Mouse (Mus musculus) embryonic facial prominence, embryonic 11.5 days (tissue): ENCODE measurements around the gene Gga2. TPM values are rescaled to one million over a fixed set of nuclear protein-coding genes. Genes with fewer than 3 reads are reported as not detected.
A peak's percentile ranks its signal among the peaks of the same experiment; 100 is the strongest.

Experiments used
- ATAC-seq: fragments of 200-750 bp; cut with Nextera tagmentation; replicated peaks from 2 replicates; pipeline ENCODE4 v1.8.0; 2017; ENCODE audit warnings: low read depth; ENCODE audit not compliant: insufficient number of reproducible peaks, low FRiP score, low TSS enrichment
- DNase-seq: peaks from one replicate; pipeline ENCODE4 v3.0.0-alpha.2; 2015; ENCODE audit warnings: low spot score
- H3K27ac ChIP-seq: fragments of 300-500 bp; sonication (generic); replicated peaks from 2 replicates; pipeline ENCODE4 v1.5.1; 2014; ENCODE audit warnings: mild to moderate bottlenecking, low read depth, low read length, control low read depth
- H3K27me3 ChIP-seq: fragments of 300-500 bp; sonication (generic); 2 replicates; pipeline ENCODE4 v1.6.1; 2014; ENCODE audit warnings: mild to moderate bottlenecking, low read length, moderate library complexity, mixed read lengths; ENCODE audit not compliant: control insufficient read depth, insufficient read depth
- H3K36me3 ChIP-seq: fragments of 300-500 bp; sonication (generic); replicated peaks from 2 replicates; pipeline ENCODE4 v1.6.1; 2014; ENCODE audit warnings: low read depth, mild to moderate bottlenecking, low read length, moderate library complexity, mixed read lengths; ENCODE audit not compliant: control insufficient read depth, insufficient read depth
- H3K4me1 ChIP-seq: fragments of 300-500 bp; sonication (generic); 2 replicates; pipeline ENCODE4 v1.6.1; 2014; ENCODE audit warnings: low read length, mixed read lengths; ENCODE audit not compliant: control insufficient read depth, insufficient read depth
- H3K4me2 ChIP-seq: fragments of 300-500 bp; sonication (generic); 2 replicates; pipeline ENCODE4 v1.6.1; 2014; ENCODE audit warnings: low read depth, mild to moderate bottlenecking, control low read depth, low read length, moderate library complexity
- H3K4me3 ChIP-seq: fragments of 300-500 bp; sonication (generic); 2 replicates; pipeline ENCODE4 v1.5.1; 2014; ENCODE audit warnings: low read depth, low read length, control low read depth
- H3K9ac ChIP-seq: fragments of 300-500 bp; sonication (generic); replicated peaks from 2 replicates; pipeline ENCODE4 v1.6.1; 2014; ENCODE audit warnings: mild to moderate bottlenecking, control low read depth, low read length
- H3K9me3 ChIP-seq: fragments of 300-500 bp; sonication (generic); replicated peaks from 2 replicates; pipeline ENCODE4 v1.6.1; 2016; ENCODE audit warnings: mild to moderate bottlenecking, low read length, inconsistent platforms, mixed read lengths; ENCODE audit not compliant: control insufficient read depth
- WGBS: fragments of 180-500 bp; shearing (Covaris S2); extraction: QIAGEN DNeasy Blood & Tissue Kit; methylation state at CpG from one replicate; pipeline ENCODE4 v1.1.7; 2014; 5-methylcytosine and 5-hydroxymethylcytosine counted together
- polyA plus RNA-seq: library from polyadenylated mRNA; unstranded; fragments of >200 nt; fragmentation: Nextera tagmentation; extraction: Ambion mirVana; gene quantifications from 2 replicates; pipeline ENCODE4 v1.2.1, GENCODE M21; 2014

Gga2 gene
- polyA plus RNA-seq, 1 experiment from 2014 or later = 80.9 TPM

- no peak overlapping the region for H3K4me2 ChIP-seq
- ATAC-seq (no peak), DNase-seq (peak; percentile 65)
- no peaks in the 10 kb centered on the region for H3K27me3 ChIP-seq
- no peak overlapping the region for H3K27ac ChIP-seq
- H3K4me1 ChIP-seq = no peaks in the 10 kb centered on the region
- 71% methylated on average over 6 of the region's 6 CpGs for WGBS
- no peaks in the 10 kb centered on the region for H3K36me3 ChIP-seq
- no peaks in the 10 kb centered on the region for H3K9me3 ChIP-seq
- no peak overlapping the region for H3K9ac ChIP-seq
- no peak overlapping the region for H3K4me3 ChIP-seq
Measured at GRCm38 (mm10) chr7:121963883-121964398, 57.1 kb downstream of the Gga2 start.

GRCm38 (mm10) chr7:121962571-121962959 is 58.5 kb downstream of the Gga2 start:
- no peak for DNase-seq
- WGBS = 76% methylated on average over 3 of the region's 3 CpGs
- Histone ChIP-seq H3K4me3 (no peak overlapping the region), H3K9me3 (no peaks in the 10 kb centered on the region), H3K9ac (no peak overlapping the region), H3K27ac (no peak overlapping the region), H3K27me3 (no peaks in the 10 kb centered on the region), H3K4me2 (no peak overlapping the region), H3K4me1 (no peaks in the 10 kb centered on the region), H3K36me3 (no peaks in the 10 kb centered on the region)
- ATAC-seq = no peak

- Histone ChIP-seq H3K9ac (no peak overlapping the region), H3K9me3 (no peaks in the 10 kb centered on the region), H3K4me1 (no peaks in the 10 kb centered on the region), H3K27me3 (no peaks in the 10 kb centered on the region), H3K4me2 (no peak overlapping the region), H3K27ac (no peak overlapping the region), H3K4me3 (no peak overlapping the region), H3K36me3 (no peaks in the 10 kb centered on the region)
- ATAC-seq (no peak), DNase-seq (no peak)
- WGBS = 85% methylated on average over 7 of the region's 7 CpGs
Measured at GRCm38 (mm10) chr7:121961913-121962570, 59.0 kb downstream of the Gga2 start.

- DNase-seq (no peak), ATAC-seq (no peak)
- H3K4me2 ChIP-seq = no peak overlapping the region
- H3K9ac ChIP-seq = no peak overlapping the region
- 79% methylated on average over 12 of the region's 12 CpGs for WGBS
- H3K9me3 ChIP-seq = no peaks in the 10 kb centered on the region
- no peaks in the 10 kb centered on the region; the same call in 1 of the 2 replicates for H3K36me3 ChIP-seq
- H3K4me3 ChIP-seq = no peak overlapping the region
- H3K27me3 ChIP-seq = no peaks in the 10 kb centered on the region
- H3K27ac ChIP-seq = no peak overlapping the region
- H3K4me1 ChIP-seq = no peaks in the 10 kb centered on the region
Measured at GRCm38 (mm10) chr7:121955802-121956201, 65.2 kb downstream of the Gga2 start.

- Histone ChIP-seq H3K4me1 (no peaks in the 10 kb centered on the region), H3K27me3 (no peaks in the 10 kb centered on the region), H3K27ac (no peak overlapping the region), H3K9ac (no peak overlapping the region), H3K9me3 (no peaks in the 10 kb centered on the region), H3K36me3 (no peaks in the 10 kb centered on the region; the same call in 1 of the 2 replicates), H3K4me3 (no peak overlapping the region), H3K4me2 (no peak overlapping the region)
- DNase-seq (peak; percentile 33), ATAC-seq (peak; percentile 56; the same call in 1 of the 2 replicates)
- WGBS = 73% methylated on average over 11 of the region's 11 CpGs
Measured at GRCm38 (mm10) chr7:121954891-121955669, 65.9 kb downstream of the Gga2 start.

- no peak overlapping the region for H3K9ac ChIP-seq
- DNase-seq (no peak), ATAC-seq (no peak)
- no peaks in the 10 kb centered on the region; the same call in none of the 2 replicates for H3K36me3 ChIP-seq
- no peaks in the 10 kb centered on the region for H3K9me3 ChIP-seq
- no peak overlapping the region for H3K4me3 ChIP-seq
- H3K27ac ChIP-seq = no peak overlapping the region
- no peaks in the 10 kb centered on the region for H3K27me3 ChIP-seq
- H3K4me1 ChIP-seq = no peaks in the 10 kb centered on the region
- 69% methylated on average over 4 of the region's 4 CpGs for WGBS
- no peak overlapping the region for H3K4me2 ChIP-seq
Measured at GRCm38 (mm10) chr7:121947513-121947912, 73.5 kb downstream of the Gga2 start.

- ATAC-seq (0 out of 2 replicates have a peak, but pooled peaks have one; percentile 39), DNase-seq (no peak)
- H3K4me2 ChIP-seq = no peak overlapping the region
- no peak overlapping the region for H3K9ac ChIP-seq
- H3K27me3 ChIP-seq = no peaks in the 10 kb centered on the region
- no peaks in the 10 kb centered on the region for H3K9me3 ChIP-seq
- no peaks in the 10 kb centered on the region; the same call in none of the 2 replicates for H3K36me3 ChIP-seq
- no peak overlapping the region for H3K27ac ChIP-seq
- 84% methylated on average over 5 of the region's 5 CpGs for whole genome bisulfite sequencing
- H3K4me3 ChIP-seq = no peak overlapping the region
- H3K4me1 ChIP-seq = no peaks in the 10 kb centered on the region
Measured at GRCm38 (mm10) chr7:121946196-121946595, 74.8 kb downstream of the Gga2 start.

DNA sequence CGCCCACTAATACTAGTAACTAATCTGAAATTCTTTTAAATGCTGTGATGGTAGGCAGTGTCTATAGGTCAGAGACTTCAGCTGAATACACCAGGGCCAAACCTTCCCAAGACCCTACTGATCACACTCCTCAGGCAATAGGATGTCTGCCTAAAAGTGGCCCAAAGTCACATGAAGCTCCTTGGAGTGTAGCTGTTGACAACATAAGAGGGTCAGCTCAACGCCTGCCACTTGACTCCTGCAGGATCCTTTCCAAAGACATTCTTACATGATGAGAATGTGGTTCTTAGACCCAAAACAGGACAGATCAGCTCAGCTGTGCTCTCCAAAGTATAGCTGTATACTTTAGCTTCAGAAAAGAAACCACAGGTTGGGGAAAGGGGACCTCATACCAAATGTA is 78.7 kb downstream of the Gga2 start:
- 94% methylated on average over 2 of the region's 2 CpGs for WGBS
- Histone ChIP-seq H3K9ac (no peak overlapping the region), H3K9me3 (no peaks in the 10 kb centered on the region), H3K27me3 (no peaks in the 10 kb centered on the region), H3K4me1 (no peaks in the 10 kb centered on the region), H3K36me3 (no peaks in the 10 kb centered on the region; the same call in 1 of the 2 replicates), H3K4me2 (no peak overlapping the region), H3K27ac (no peak overlapping the region), H3K4me3 (no peak overlapping the region)
- no peak for ATAC-seq
- no peak for DNase-seq
